Mouse (Mus musculus) CH12.LX (cell line): ENCODE measurements around the gene D10Wsu102e. TPM values are rescaled to one million over a fixed set of nuclear protein-coding genes. Genes with fewer than 3 reads are reported as not detected.

Experiments
- DNase-seq: peaks from one replicate; pipeline ENCODE4 v3.0.0-alpha.2; 2013; ENCODE audit errors: extremely low read depth
- H3K27ac ChIP-seq: 2 replicates; pipeline ENCODE4 v1.5.1; 2012; ENCODE audit warnings: low read depth, mild to moderate bottlenecking, control low read depth, moderate library complexity; ENCODE audit not compliant: insufficient read depth
- H3K27me3 ChIP-seq: replicated peaks from 2 replicates; pipeline ENCODE3; 2012; ENCODE audit warnings: inconsistent platforms
- H3K36me3 ChIP-seq, 2 experiments: replicated peaks in 1 of 2; 2 replicates each; pipeline versions ENCODE3 to v1.6.1; 2012; ENCODE audit warnings: inconsistent platforms in 1 of 2, low read length in 1 of 2, mild to moderate bottlenecking in 1 of 2, mixed read lengths in 1 of 2, moderate library complexity in 1 of 2; ENCODE audit not compliant: control insufficient read depth in 1 of 2, insufficient read depth in 1 of 2
- H3K4me1 ChIP-seq, 2 experiments: 2 replicates each; pipeline ENCODE4 v1.6.1; 2012; ENCODE audit warnings: inconsistent platforms in 1 of 2, moderate library complexity in 1 of 2; ENCODE audit not compliant: insufficient read depth in 2 of 2, control insufficient read depth in 1 of 2
- H3K4me2 ChIP-seq: 2 replicates; pipeline ENCODE4 v1.6.1; 2012; ENCODE audit warnings: low read depth, mild to moderate bottlenecking, control low read depth; ENCODE audit not compliant: poor library complexity, insufficient read depth, severe bottlenecking
- H3K4me3 ChIP-seq, 3 experiments: fragments of 150-350 bp in 1 of 3; sonication (generic) in 1 of 3; replicated peaks in 1 of 3; 2 replicates each; pipeline versions ENCODE3 to v1.5.1; 2011 to 2012; ENCODE audit warnings: low read depth in 2 of 3, low read length in 2 of 3, mild to moderate bottlenecking in 2 of 3, moderate library complexity in 2 of 3, control low read depth in 1 of 3, improper control_type of control experiment in 1 of 3, inconsistent platforms in 1 of 3, mixed read lengths in 1 of 3; ENCODE audit not compliant: poor library complexity in 1 of 3
- H3K79me2 ChIP-seq: replicated peaks from 2 replicates; pipeline ENCODE4 v1.6.1; 2012; ENCODE audit warnings: mild to moderate bottlenecking, moderate library complexity; ENCODE audit not compliant: control insufficient read depth, poor library complexity, insufficient read depth, severe bottlenecking; ENCODE audit errors: extremely low read depth
- H3K9ac ChIP-seq: 2 replicates; pipeline ENCODE4 v1.6.1; 2012; ENCODE audit warnings: low read depth, mild to moderate bottlenecking, control low read depth, moderate library complexity; ENCODE audit not compliant: insufficient read depth
- H3K9me3 ChIP-seq: replicated peaks from 2 replicates; pipeline ENCODE3; 2012; ENCODE audit warnings: low read length, inconsistent platforms, mixed read lengths
- CHD1 ChIP-seq: IDR thresholded peaks from 2 replicates; pipeline ENCODE4 v1.6.1; 2012; ENCODE audit warnings: low read depth, low read length, improper control_type of control experiment, inconsistent platforms
- ELF1 ChIP-seq: IDR thresholded peaks from 2 replicates; pipeline ENCODE4 v1.6.1; 2014; ENCODE audit warnings: low read depth, mild to moderate bottlenecking, inconsistent platforms, low read length, improper control_type of control experiment
- ETS1 ChIP-seq: conservative IDR thresholded peaks from 2 replicates; pipeline ENCODE4 v1.6.1; 2012; ENCODE audit warnings: low read depth, mild to moderate bottlenecking, inconsistent platforms, low read length, improper control_type of control experiment, moderate library complexity
- HCFC1 ChIP-seq: IDR thresholded peaks from 2 replicates; pipeline ENCODE4 v1.6.1; 2012; ENCODE audit warnings: low read depth, mild to moderate bottlenecking, inconsistent platforms, low read length, improper control_type of control experiment
- KAT2A ChIP-seq: IDR thresholded peaks from 2 replicates; pipeline ENCODE4 v1.6.1; 2012; ENCODE audit warnings: low read length, improper control_type of control experiment, inconsistent platforms; ENCODE audit not compliant: insufficient replicate concordance
- MEF2A ChIP-seq: IDR thresholded peaks from 2 replicates; pipeline ENCODE4 v1.6.1; 2014; ENCODE audit warnings: low read depth, mild to moderate bottlenecking, inconsistent platforms, low read length, improper control_type of control experiment, borderline replicate concordance
- MYC ChIP-seq: IDR thresholded peaks from 2 replicates; pipeline ENCODE4 v1.6.1; 2011; ENCODE audit warnings: low read depth, mild to moderate bottlenecking, improper control_type of control experiment, low read length
- NELFE ChIP-seq: IDR thresholded peaks from 2 replicates; pipeline ENCODE4 v1.6.1; 2011; ENCODE audit warnings: low read depth, low read length, improper control_type of control experiment
- NRF1 ChIP-seq: IDR thresholded peaks from 2 replicates; pipeline ENCODE4 v1.6.1; 2014; ENCODE audit warnings: low read depth, mild to moderate bottlenecking, inconsistent platforms, low read length, improper control_type of control experiment, moderate library complexity
- POLR2A ChIP-seq: IDR thresholded peaks from 2 replicates; pipeline ENCODE4 v1.6.1; 2011; ENCODE audit warnings: low read depth, mild to moderate bottlenecking, improper control_type of control experiment, low read length
- RAD21 ChIP-seq: IDR thresholded peaks from 2 replicates; pipeline ENCODE4 v1.6.1; 2011; ENCODE audit warnings: low read depth, mild to moderate bottlenecking, low read length, improper control_type of control experiment, moderate library complexity
- SMC3 ChIP-seq: IDR thresholded peaks from 2 replicates; pipeline ENCODE4 v1.6.1; 2011; ENCODE audit warnings: low read depth, low read length, improper control_type of control experiment
- TCF12 ChIP-seq: IDR thresholded peaks from 2 replicates; pipeline ENCODE4 v1.6.1; 2014; ENCODE audit warnings: low read depth, mild to moderate bottlenecking, inconsistent platforms, low read length, improper control_type of control experiment
- UBTF ChIP-seq: IDR thresholded peaks from 2 replicates; pipeline ENCODE4 v1.6.1; 2012; ENCODE audit warnings: low read depth, mild to moderate bottlenecking, inconsistent platforms, low read length, improper control_type of control experiment, moderate library complexity
- USF1 ChIP-seq: IDR thresholded peaks from 2 replicates; pipeline ENCODE4 v1.6.1; 2014; ENCODE audit warnings: low read depth, mild to moderate bottlenecking, inconsistent platforms, low read length, improper control_type of control experiment
- USF2 ChIP-seq: conservative IDR thresholded peaks from 2 replicates; pipeline ENCODE4 v1.6.1; 2011; ENCODE audit warnings: low read depth, low read length, improper control_type of control experiment
- ZKSCAN1 ChIP-seq: IDR thresholded peaks from 2 replicates; pipeline ENCODE4 v1.6.1; 2012; ENCODE audit warnings: low read depth, inconsistent platforms, low read length, improper control_type of control experiment, borderline replicate concordance
- ZMIZ1 ChIP-seq: IDR thresholded peaks from 2 replicates; pipeline ENCODE4 v1.6.1; 2012; ENCODE audit warnings: low read depth, mild to moderate bottlenecking, inconsistent platforms, low read length, improper control_type of control experiment
- ZNF384 ChIP-seq: IDR thresholded peaks from 2 replicates; pipeline ENCODE4 v1.6.1; 2012; ENCODE audit warnings: low read depth, low read length, improper control_type of control experiment, inconsistent platforms
- dilution Hi-C: fragments of 300-500 bp; cut with MboI; formaldehyde crosslinking; loops from 2 replicates; pipeline ENCODE4 v1.14.3; 2020; ENCODE audit warnings: low sequenced_read_pairs; ENCODE audit not compliant: extremely low pct_unique_long_range_greater_than_20kb, extremely low pct_ligation_motif_present
- in situ Hi-C: fragments of 300-500 bp; cut with MboI; formaldehyde crosslinking; loops from 3 replicates; pipeline ENCODE4 v1.14.3; 2019; ENCODE audit warnings: low sequenced_read_pairs, low pct_ligation_motif_present, low pct_unique_long_range_greater_than_20kb, mixed read lengths
- polyA plus RNA-seq: library from polyadenylated mRNA; unstranded; fragments of >175 nt; gene quantifications from 2 replicates; pipeline ENCODE4 v1.2.1, GENCODE M21; 2012; ENCODE audit warnings: low read depth; ENCODE audit not compliant: insufficient read length
- total RNA-seq, 2 experiments: library from RNA; depleted of rRNA; stranded (reverse); fragments of 300-350 nt in 1 of 2; fragments of >200 nt in 1 of 2; gene quantifications; 2 replicates each; pipeline ENCODE4 v1.2.3; 2012 to 2014

The D10Wsu102e gene
- total and polyA plus RNA-seq, 3 experiments, result 1.0 to 1.6 (median 1.6) TPM

DNA sequence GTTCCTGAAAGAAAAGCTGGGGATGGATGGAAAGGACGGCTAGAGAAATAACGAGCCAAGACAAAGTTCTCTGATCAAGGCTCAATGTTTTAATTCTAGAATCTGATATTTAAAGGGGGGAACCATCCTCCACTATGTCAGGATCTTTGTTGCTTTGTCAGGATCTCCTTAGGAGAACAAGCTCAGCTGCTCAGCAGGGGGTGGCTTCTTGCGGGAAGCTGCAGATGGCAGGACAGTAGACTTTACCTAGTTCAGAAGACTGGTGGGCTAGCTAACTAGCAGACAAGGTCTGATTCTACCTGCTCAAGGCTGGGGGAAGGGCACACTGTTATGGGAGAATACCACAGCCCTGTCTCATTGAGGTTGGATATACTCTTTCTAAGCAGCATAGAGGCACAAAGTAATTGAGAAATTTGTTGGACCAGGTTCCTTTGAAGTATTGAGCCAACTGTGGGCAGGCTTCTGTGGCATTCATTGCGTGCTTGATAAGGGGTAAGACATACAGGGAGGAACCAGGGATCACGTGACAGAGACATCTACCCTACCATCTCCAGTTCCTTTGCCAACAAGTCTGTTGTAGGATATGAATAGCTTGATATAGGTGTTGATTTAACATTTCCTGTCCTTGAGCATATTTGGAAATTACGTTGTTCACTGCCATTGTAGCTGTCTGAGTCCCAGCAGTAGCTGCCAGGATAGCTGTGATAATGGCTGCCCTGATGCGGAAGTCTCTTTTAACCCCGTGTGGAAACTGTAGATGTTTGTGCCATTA lies 17.1 kb downstream of the D10Wsu102e start:
- Histone ChIP-seq H3K27ac (no peak overlapping the region), H3K9me3 (peaks cover 32% of the 10 kb centered on the region), H3K4me2 (no peak overlapping the region), H3K79me2 (no peaks in the 10 kb centered on the region), H3K4me1 (peaks cover 4 to 27% of the 10 kb centered on the region in 2 experiments; a peak in 3 of 4 replicates), H3K4me3 (no peak overlapping the region), H3K27me3 (no peaks in the 10 kb centered on the region), H3K9ac (no peak overlapping the region), H3K36me3 (peaks cover 38 to 84% of the 10 kb centered on the region in 2 experiments)
- DNase-seq, result no peak
- TF ChIP-seq UBTF (no peak), HCFC1 (no peak), NRF1 (no peak), USF2 (no peak), CHD1 (no peak), POLR2A (no peak), RAD21 (no peak), ETS1 (no peak), ELF1 (no peak)
- in situ Hi-C loops (no loop called here), dilution Hi-C loops (no loop called here)

DNA sequence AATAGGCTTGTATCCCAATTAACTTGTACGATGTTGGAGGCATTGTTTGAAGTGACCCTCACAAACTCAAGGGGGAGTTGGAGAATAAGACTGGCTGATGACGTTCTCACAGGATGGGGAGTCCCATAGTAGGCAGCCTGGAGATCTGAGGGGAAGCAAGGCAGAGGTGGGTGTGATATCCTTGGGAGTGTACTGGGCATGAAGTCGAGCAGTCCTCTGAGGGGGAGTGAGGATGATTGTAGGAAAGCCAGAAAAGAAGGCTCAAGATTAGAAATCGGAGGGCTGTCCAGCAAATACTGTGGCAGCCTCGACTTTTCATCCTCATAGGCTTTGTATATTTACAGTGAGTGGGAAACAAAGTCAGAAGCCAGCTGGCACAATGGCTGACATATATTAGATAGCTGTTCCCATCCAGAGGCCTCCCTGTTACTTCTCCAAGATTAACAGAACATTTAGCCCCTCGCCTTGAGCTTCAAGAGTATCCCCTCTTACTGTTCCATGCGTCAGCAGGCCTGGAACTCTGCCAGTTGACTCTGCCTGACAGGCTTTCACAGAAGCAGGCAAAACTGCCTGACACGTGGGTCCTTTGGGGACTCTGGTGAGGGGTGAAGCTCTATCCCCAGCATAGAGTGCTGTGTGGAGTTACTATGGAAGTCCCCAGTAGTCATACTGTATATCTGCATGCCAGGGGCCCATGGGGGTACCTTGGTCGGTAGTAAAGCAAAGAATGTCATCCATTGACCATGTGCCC lies 18.2 kb downstream of the D10Wsu102e start:
- Histone ChIP-seq H3K9ac (no peak overlapping the region), H3K27me3 (no peaks in the 10 kb centered on the region), H3K4me1 (peaks cover 4 to 39% of the 10 kb centered on the region in 2 experiments; a peak in 3 of 4 replicates), H3K27ac (no peak overlapping the region), H3K36me3 (peaks cover 36 to 77% of the 10 kb centered on the region in 2 experiments), H3K4me2 (no peak overlapping the region), H3K4me3 (no peak overlapping the region), H3K9me3 (peaks cover 33% of the 10 kb centered on the region), H3K79me2 (no peaks in the 10 kb centered on the region)
- in situ Hi-C loops (no loop called here), dilution Hi-C loops (no loop called here)
- no peak for TF ChIP-seq ETS1
- TF ChIP-seq ZMIZ1, result no peak
- TF ChIP-seq ZKSCAN1, result no peak
- TF ChIP-seq TCF12, result no peak
- TF ChIP-seq KAT2A, result no peak
- no peak for TF ChIP-seq ZNF384
- TF ChIP-seq NELFE, result no peak
- no peak for TF ChIP-seq MYC
- TF ChIP-seq CHD1, result no peak
- no peak for TF ChIP-seq SMC3
- TF ChIP-seq USF1, result no peak
- TF ChIP-seq MEF2A, result no peak
- TF ChIP-seq USF2, result no peak
- TF ChIP-seq RAD21, result no peak
- no peak for TF ChIP-seq UBTF
- no peak for DNase-seq
